Mouse (Mus musculus): ENCODE measurements around the gene Tcf3.

DNA sequence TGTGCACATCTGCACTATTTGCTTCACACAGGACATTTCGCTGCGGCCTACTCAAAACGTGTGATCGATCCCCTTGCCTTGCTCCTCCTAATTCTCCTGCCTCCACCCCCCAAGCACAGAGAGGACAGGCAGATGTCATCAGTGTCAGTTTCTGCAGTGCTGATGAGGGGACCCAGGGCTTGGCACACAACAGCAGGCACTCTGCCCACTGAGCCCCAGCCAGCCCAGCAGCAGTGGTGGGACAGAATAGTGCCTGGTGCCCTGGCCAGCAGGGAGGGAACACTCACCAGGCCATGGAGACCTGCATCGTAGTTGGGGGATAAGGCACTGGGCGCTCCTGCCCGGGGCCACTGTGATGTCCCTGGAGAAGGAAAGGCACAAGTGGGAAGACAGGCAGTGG, 17.9 kb downstream of the Tcf3 start:
- TF ChIP-seq CTCF (IDR thresholded peaks at IDR 0.05; ENCODE audit: low read depth) (no peak), EP300 (optimal IDR thresholded peaks at IDR 0.05) (no peak)
